Comparison of ENCODE assay signal across 7 mouse cellular contexts in genomic region chr2:126520828-126521227, GRCm38 (mm10). TPM values are rescaled to one million over a fixed set of nuclear protein-coding genes. Genes with fewer than 3 reads are reported as not detected.
A peak's percentile ranks its signal among the peaks of the same experiment; 100 is the strongest.
DNase-seq lines count a peak whose midpoint lies in the region.

No protein-coding gene starts in this region.

- DNase-seq in layer of hippocampus, adult 9-10 months (ENCODE audit: low spot score) = peak; percentile 15
- DNase-seq in layer of hippocampus, postnatal 10 days (ENCODE audit: low spot score in 2 of 2) = no peak
- DNase-seq in MN1 (ENCODE audit: low spot score) = peak; percentile 76
- peak; percentile 27 to 40 for DNase-seq in cerebellum, postnatal 14 days
- DNase-seq in lung, postnatal 36 days = peak; percentile 44
- DNase-seq in ovary, postnatal 10 days (ENCODE audit: low spot score) = no peak
- DNase-seq in ovary, postnatal 14 days (ENCODE audit: low spot score) = no peak

RNA-seq across cellular contexts. Expression of gene Atp8b4, which starts 20.4 kb away (rescaled TPM):
- total RNA-seq in layer of hippocampus, postnatal 10 days (2021) = under 1 TPM in 1 of 2 experiments, not detected in 1; 0.21 TPM

RNA-seq across cellular contexts. Expression of gene Slc27a2, which starts 31.4 kb away (rescaled TPM):
- total RNA-seq in layer of hippocampus, postnatal 10 days (2021) = 1 to 10 TPM; 6.2 to 7.0 TPM

Comparison
In these comparisons a context has a peak if more than half of its experiments do, and no peak if none do; other contexts are left out.
1. DNase-seq: peak in layer of hippocampus, adult 9-10 months (single experiment), MN1 (single experiment), cerebellum, postnatal 14 days (2 of 2) and lung, postnatal 36 days (single experiment); none in layer of hippocampus, postnatal 10 days (0 of 2), ovary, postnatal 10 days (single experiment) and ovary, postnatal 14 days (single experiment).